Mouse (Mus musculus) brown adipose tissue, adult 24 weeks (tissue): ENCODE measurements around the gene Tcl1b2. TPM values are rescaled to one million over a fixed set of nuclear protein-coding genes. Genes with fewer than 3 reads are reported as not detected.
"Not testable (repeated sequence)": the region's sequence is repeated elsewhere in the genome, so short reads cannot be mapped to it uniquely, and the experiment has no call there.

ENCODE experiments used
- H3K27ac ChIP-seq: fragments of 200-500 bp; replicated peaks from 2 replicates; pipeline ENCODE4 v1.5.1; 2012; ENCODE audit warnings: low read depth, mild to moderate bottlenecking, low read length
- H3K4me1 ChIP-seq: fragments of 200-500 bp; 2 replicates; pipeline ENCODE4 v1.6.1; 2012; ENCODE audit warnings: low read length, mixed read lengths; ENCODE audit not compliant: control insufficient read depth, insufficient read depth, insufficient read length
- H3K4me3 ChIP-seq: fragments of 200-500 bp; 2 replicates; pipeline ENCODE4 v1.5.1; 2012; ENCODE audit warnings: low read depth, mild to moderate bottlenecking, low read length, moderate library complexity; ENCODE audit not compliant: insufficient read depth
- polyA plus RNA-seq: library from polyadenylated mRNA; stranded (reverse); fragments of >200 nt; gene quantifications from 2 replicates; pipeline ENCODE4 v1.2.4, GENCODE M21; 2012; ENCODE audit not compliant: missing spikeins, insufficient read depth, insufficient read length

Tcl1b2 gene
- polyA plus RNA-seq: not detected in 2 replicates

- H3K4me3 ChIP-seq: no peak within 1 kb of the TSS
- H3K27ac ChIP-seq: no peak within 1 kb of the TSS
- no peaks in the 10 kb centered on the region for H3K4me1 ChIP-seq
Observed at GRCm38 (mm10) chr12:105145714-105146113, at the start of gene Tcl1b2. TSS of gene Tcl1b2 (plus strand) at chr12:105146014.

- Histone ChIP-seq H3K27ac (no peak overlapping the region), H3K4me3 (no peak overlapping the region), H3K4me1 (no peaks in the 10 kb centered on the region)
Observed at GRCm38 (mm10) chr12:105099466-105100044, 46.3 kb upstream of the Tcl1b2 start.

- Histone ChIP-seq H3K4me3 (no peak overlapping the region), H3K4me1 (no peaks in the 10 kb centered on the region), H3K27ac (no peak overlapping the region)
Observed at GRCm38 (mm10) chr12:105102901-105103300, 42.9 kb upstream of the Tcl1b2 start.

- H3K4me3 ChIP-seq: no peak overlapping the region
- no peak overlapping the region for H3K27ac ChIP-seq
Observed at GRCm38 (mm10) chr12:105104036-105104435, 41.8 kb upstream of the Tcl1b2 start.

GRCm38 (mm10) chr12:105105326-105105725 is 40.5 kb upstream of the Tcl1b2 start:
- Histone ChIP-seq H3K4me3 (no peak overlapping the region), H3K27ac (no peak overlapping the region), H3K4me1 (0 out of 2 replicates have a peak, but pooled peaks cover 6% of the 10 kb centered on the region)

More at GRCm38 (mm10) chr12:105104036-105104435, 41.8 kb upstream of the Tcl1b2 start:
- 0 out of 2 replicates have a peak, but pooled peaks cover 2% of the 10 kb centered on the region for H3K4me1 ChIP-seq

GRCm38 (mm10) chr12:105108856-105109255 is 37.0 kb upstream of the Tcl1b2 start:
- H3K27ac ChIP-seq: no peak overlapping the region
- H3K4me3 ChIP-seq: no peak overlapping the region
- H3K4me1 ChIP-seq: peaks cover 6% of the 10 kb centered on the region

- no peak overlapping the region for H3K27ac ChIP-seq
- H3K4me3 ChIP-seq: no peak overlapping the region
- peaks cover 6% of the 10 kb centered on the region for H3K4me1 ChIP-seq
Observed at GRCm38 (mm10) chr12:105109406-105109805, 36.4 kb upstream of the Tcl1b2 start.

GRCm38 (mm10) chr12:105109812-105110211 is 36.0 kb upstream of the Tcl1b2 start:
- Histone ChIP-seq H3K4me1 (peaks cover 6% of the 10 kb centered on the region), H3K27ac (no peak overlapping the region), H3K4me3 (no peak overlapping the region)

- Histone ChIP-seq H3K4me3 (no peak overlapping the region), H3K27ac (no peak overlapping the region), H3K4me1 (peaks cover 6% of the 10 kb centered on the region)
Observed at GRCm38 (mm10) chr12:105112321-105112988, 33.4 kb upstream of the Tcl1b2 start.

- Histone ChIP-seq H3K4me3 (no peak overlapping the region), H3K4me1 (no peaks in the 10 kb centered on the region; the same call in none of the 2 replicates), H3K27ac (no peak overlapping the region)
Observed at GRCm38 (mm10) chr12:105116648-105117047, 29.2 kb upstream of the Tcl1b2 start.

- Histone ChIP-seq H3K4me1 (no peaks in the 10 kb centered on the region), H3K27ac (no peak overlapping the region), H3K4me3 (no peak overlapping the region)
Observed at GRCm38 (mm10) chr12:105125362-105125761, 20.5 kb upstream of the Tcl1b2 start.

- Histone ChIP-seq H3K27ac (no peak overlapping the region), H3K4me1 (no peaks in the 10 kb centered on the region), H3K4me3 (no peak overlapping the region)
Observed at GRCm38 (mm10) chr12:105126516-105126915, 19.3 kb upstream of the Tcl1b2 start.

GRCm38 (mm10) chr12:105127607-105128006 is 18.2 kb upstream of the Tcl1b2 start:
- Histone ChIP-seq H3K27ac (no peak overlapping the region), H3K4me3 (no peak overlapping the region), H3K4me1 (no peaks in the 10 kb centered on the region)

- not testable (repeated sequence) for H3K27ac ChIP-seq, H3K4me1 ChIP-seq, H3K4me3 ChIP-seq
Observed at GRCm38 (mm10) chr12:105129494-105130205, 16.2 kb upstream of the Tcl1b2 start.

- not testable (repeated sequence) for H3K27ac ChIP-seq, H3K4me1 ChIP-seq, H3K4me3 ChIP-seq
Observed at GRCm38 (mm10) chr12:105134167-105134566, 11.6 kb upstream of the Tcl1b2 start.
